Mouse (Mus musculus) spleen, postnatal 36 days (tissue): Measurements from ENCODE around the gene Cldn10.

Experiments
- DNase-seq, 2 experiments: peaks; one replicate each; pipeline ENCODE4 v3.0.0; 2022; ENCODE audit warnings: low spot score in 2 of 2, mixed read lengths in 1 of 2

Gene Cldn10

GRCm38 (mm10) chr14:118827283-118827904 is 39.7 kb downstream of the Cldn10 start:
- no peak for DNase-seq

GRCm38 (mm10) chr14:118829331-118830095 is 41.8 kb downstream of the Cldn10 start:
- no peak for DNase-seq

GRCm38 (mm10) chr14:118831597-118831996 is 43.9 kb downstream of the Cldn10 start:
- DNase-seq = no peak

GRCm38 (mm10) chr14:118833241-118833640 is 45.5 kb downstream of the Cldn10 start:
- no peak for DNase-seq

- peak; percentile 54 to 58 for DNase-seq
Observed at GRCm38 (mm10) chr14:118834313-118834712, 46.6 kb downstream of the Cldn10 start.

- no peak for DNase-seq
Observed at GRCm38 (mm10) chr14:118836145-118836544, 48.4 kb downstream of the Cldn10 start.

GRCm38 (mm10) chr14:118836754-118837153 is 49.0 kb downstream of the Cldn10 start:
- no peak for DNase-seq

- DNase-seq = no peak
Observed at GRCm38 (mm10) chr14:118838556-118839120, 50.9 kb downstream of the Cldn10 start.

- no peak for DNase-seq
Observed at GRCm38 (mm10) chr14:118839416-118839815, 51.7 kb downstream of the Cldn10 start.

GRCm38 (mm10) chr14:118840027-118840426 is 52.3 kb downstream of the Cldn10 start:
- DNase-seq = no peak

- no peak for DNase-seq
Observed at GRCm38 (mm10) chr14:118842353-118842752, 54.6 kb downstream of the Cldn10 start.

- DNase-seq = no peak
Observed at GRCm38 (mm10) chr14:118846834-118847233, 59.1 kb downstream of the Cldn10 start.

GRCm38 (mm10) chr14:118848171-118848570 is 60.5 kb downstream of the Cldn10 start:
- no peak for DNase-seq

- no peak for DNase-seq
Observed at GRCm38 (mm10) chr14:118850011-118850695, 62.4 kb downstream of the Cldn10 start.

GRCm38 (mm10) chr14:118850696-118851035 is 63.0 kb downstream of the Cldn10 start:
- no peak for DNase-seq

GRCm38 (mm10) chr14:118851496-118852107 is 63.9 kb downstream of the Cldn10 start:
- DNase-seq = no peak

- peak; percentile 81 to 83 for DNase-seq
Observed at GRCm38 (mm10) chr14:118854371-118855114, 66.8 kb downstream of the Cldn10 start.

GRCm38 (mm10) chr14:118855141-118855800 is 67.6 kb downstream of the Cldn10 start:
- DNase-seq = peak in 1 of 2 experiments; percentile 22

GRCm38 (mm10) chr14:118856563-118856962 is 68.9 kb downstream of the Cldn10 start:
- peak; percentile 18 to 24 for DNase-seq

GRCm38 (mm10) chr14:118858318-118858717 is 70.6 kb downstream of the Cldn10 start:
- no peak for DNase-seq

GRCm38 (mm10) chr14:118862253-118862652 is 74.5 kb downstream of the Cldn10 start:
- no peak for DNase-seq
